Mouse (Mus musculus) thymus, adult 2 months (tissue): ENCODE data around the gene Bgn. TPM values are rescaled to one million over a fixed set of nuclear protein-coding genes. Genes with fewer than 3 reads are reported as not detected.

Experiments used
- DNase-seq: peaks from one replicate; pipeline ENCODE4 v3.0.0; 2021
- H3K27ac ChIP-seq: fragments of 200-500 bp; 2 replicates; pipeline ENCODE4 v1.5.1; 2012; ENCODE audit warnings: low read length, control low read depth; ENCODE audit not compliant: control insufficient read depth, insufficient read depth
- H3K27me3 ChIP-seq: fragments of 200-500 bp; 2 replicates; pipeline ENCODE4 v1.6.1; 2012; ENCODE audit warnings: mild to moderate bottlenecking, low read length, moderate library complexity, mixed read lengths; ENCODE audit not compliant: control insufficient read depth, insufficient read depth
- H3K36me3 ChIP-seq: fragments of 200-500 bp; 2 replicates; pipeline ENCODE4 v1.6.1; 2012; ENCODE audit warnings: mild to moderate bottlenecking, low read length, moderate library complexity; ENCODE audit not compliant: control insufficient read depth, insufficient read depth
- H3K4me1 ChIP-seq: fragments of 200-500 bp; replicated peaks from 2 replicates; pipeline ENCODE4 v1.6.1; 2012; ENCODE audit warnings: low read length; ENCODE audit not compliant: control insufficient read depth, insufficient read depth
- H3K4me3 ChIP-seq: fragments of 200-500 bp; 2 replicates; pipeline ENCODE4 v1.5.1; 2012; ENCODE audit warnings: mild to moderate bottlenecking, low read length, control low read depth, moderate library complexity; ENCODE audit not compliant: control insufficient read depth, insufficient read depth
- CTCF ChIP-seq: fragments of 200-500 bp; IDR thresholded peaks from 2 replicates; pipeline ENCODE4 v1.5.1; 2012; ENCODE audit warnings: mild to moderate bottlenecking, control low read depth, low read length, moderate library complexity, borderline replicate concordance; ENCODE audit not compliant: control insufficient read depth, poor library complexity, insufficient read depth; ENCODE audit errors: extremely low read depth
- POLR2A ChIP-seq: fragments of 200-500 bp; IDR thresholded peaks from 2 replicates; pipeline ENCODE4 v1.6.1; 2012; ENCODE audit warnings: mild to moderate bottlenecking, low read length, control low read depth, moderate library complexity; ENCODE audit not compliant: control insufficient read depth, poor library complexity, insufficient read depth; ENCODE audit errors: extremely low read depth
- WGBS: fragments of 180-500 bp; shearing (Covaris S2); methylation state at CpG from one replicate; pipeline ENCODE4 v1.1.7; 2018; 5-methylcytosine and 5-hydroxymethylcytosine counted together
- polyA plus RNA-seq: library from polyadenylated mRNA; depleted of rRNA; stranded (reverse); fragments of >200 nt; gene quantifications from 2 replicates; pipeline ENCODE4 v1.2.3, GENCODE M21; 2012; rRNA removed

Bgn gene
- polyA plus RNA-seq, 1 experiment: 91.6 TPM

GRCm38 (mm10) chrX:73525223-73526140 lies 42.1 kb downstream of the Bgn start:
- Histone ChIP-seq H3K36me3 (no peaks in the 10 kb centered on the region), H3K27ac (no peak overlapping the region), H3K27me3 (no peaks in the 10 kb centered on the region), H3K4me3 (no peak overlapping the region), H3K4me1 (no peaks in the 10 kb centered on the region)
- no peak for DNase-seq
- 96% methylated on average over 9 of the region's 9 CpGs for WGBS
- TF ChIP-seq POLR2A: no peak
- TF ChIP-seq CTCF: no peak

DNA sequence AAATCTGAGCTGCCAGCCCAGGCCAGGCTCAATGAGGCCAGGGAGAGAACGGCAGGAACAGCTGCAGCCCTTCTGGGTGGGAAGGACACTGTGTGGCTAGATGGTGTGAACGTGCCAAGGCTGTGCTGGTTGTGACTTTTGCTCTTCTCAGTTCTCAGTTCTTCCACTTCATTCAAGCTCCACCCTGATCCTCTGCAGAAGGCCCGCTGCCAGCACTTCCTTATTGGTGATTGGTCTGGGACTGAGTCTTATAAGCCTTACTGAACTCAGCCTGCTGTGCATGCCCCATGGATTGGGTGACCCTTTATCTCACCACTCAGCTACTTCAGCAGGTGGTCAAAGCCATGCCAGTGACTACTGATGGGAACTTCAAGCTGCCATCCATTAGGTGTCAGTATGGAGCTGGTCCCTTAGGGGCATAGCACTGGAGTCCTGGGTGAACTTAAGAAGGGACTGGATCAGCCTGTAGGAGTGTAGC lies 43.0 kb downstream of the Bgn start:
- TF ChIP-seq CTCF (no peak), POLR2A (no peak)
- no peaks in the 10 kb centered on the region for H3K4me1 ChIP-seq
- H3K36me3 ChIP-seq: no peaks in the 10 kb centered on the region
- H3K27ac ChIP-seq: no peak overlapping the region
- peak; percentile 1 for DNase-seq
- 44% methylated on average over 3 of the region's 3 CpGs for WGBS
- H3K27me3 ChIP-seq: no peaks in the 10 kb centered on the region
- H3K4me3 ChIP-seq: no peak overlapping the region

DNA sequence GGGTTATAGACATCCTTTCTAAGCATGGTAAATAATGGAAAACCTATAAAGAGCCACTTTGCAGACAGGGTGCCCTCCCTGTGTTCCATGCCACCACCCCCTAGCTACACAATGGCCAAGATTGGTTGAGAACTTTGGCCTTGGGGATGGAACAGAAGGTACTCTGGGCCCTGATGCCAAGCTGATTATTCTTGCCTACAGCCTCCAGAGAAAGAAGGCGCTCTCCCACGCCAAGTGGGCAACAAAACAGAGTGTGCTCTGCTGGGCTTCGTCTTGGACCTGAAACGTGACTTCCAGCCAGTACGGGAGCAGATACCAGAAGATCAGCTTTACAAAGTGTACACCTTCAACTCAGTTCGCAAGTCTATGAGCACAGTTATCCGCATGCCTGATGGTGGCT lies 54.5 kb downstream of the Bgn start:
- H3K27me3 ChIP-seq: no peaks in the 10 kb centered on the region
- H3K27ac ChIP-seq: no peak overlapping the region
- TF ChIP-seq CTCF (no peak), POLR2A (no peak)
- 98% methylated on average over 7 of the region's 7 CpGs for WGBS
- no peaks in the 10 kb centered on the region for H3K36me3 ChIP-seq
- H3K4me3 ChIP-seq: no peak overlapping the region
- no peaks in the 10 kb centered on the region for H3K4me1 ChIP-seq
- DNase-seq: no peak

GRCm38 (mm10) chrX:73543340-73543739 lies 59.9 kb downstream of the Bgn start:
- no peak overlapping the region for H3K4me3 ChIP-seq
- 67% methylated on average over 3 of the region's 3 CpGs for WGBS
- H3K4me1 ChIP-seq: no peaks in the 10 kb centered on the region
- no peak for DNase-seq
- H3K36me3 ChIP-seq: no peaks in the 10 kb centered on the region
- no peak for TF ChIP-seq CTCF
- TF ChIP-seq POLR2A: no peak
- H3K27ac ChIP-seq: no peak overlapping the region
- H3K27me3 ChIP-seq: no peaks in the 10 kb centered on the region

Other genes starting within 250 kb of the Bgn start
- gene Xlr4c, start 240.5 kb upstream of the Bgn start, polyA plus RNA-seq: 4.1 and 6.8 TPM in 2 replicates
- not detected in 2 replicates for gene Xlr3c, start 218.2 kb upstream of the Bgn start, polyA plus RNA-seq
- gene Xlr5a, start 190.6 kb upstream of the Bgn start, polyA plus RNA-seq: 0.05 TPM in 1 of 2 replicates, not detected in the other
- gene Xlr5c, start 190.6 kb upstream of the Bgn start, polyA plus RNA-seq: 0.11 TPM in 1 of 2 replicates, not detected in the other
- gene Gm45015, start 146.8 kb upstream of the Bgn start, polyA plus RNA-seq: not detected in 2 replicates
- 30.6 and 31.2 TPM in 2 replicates for gene Zfp275, start 141.0 kb upstream of the Bgn start, polyA plus RNA-seq
- gene Gm18336, start 84.9 kb upstream of the Bgn start, polyA plus RNA-seq: not detected in 2 replicates
- gene Zfp92, start 72.5 kb upstream of the Bgn start, polyA plus RNA-seq: 0.03 and 0.07 TPM in 2 replicates
- gene Trex2, start 48.3 kb upstream of the Bgn start, polyA plus RNA-seq: 1.7 and 2.2 TPM in 2 replicates
- gene Haus7, start 24.6 kb upstream of the Bgn start, polyA plus RNA-seq: 20.8 and 21.4 TPM in 2 replicates
- gene Atp2b3, start 19.5 kb downstream of the Bgn start, polyA plus RNA-seq: 0.05 and 0.06 TPM in 2 replicates
- 1.1 and 1.2 TPM in 2 replicates for gene Dusp9, start 155.8 kb downstream of the Bgn start, polyA plus RNA-seq
- 6.4 and 6.9 TPM in 2 replicates for gene Pnck, start 176.5 kb downstream of the Bgn start, polyA plus RNA-seq
- gene Slc6a8, start 189.5 kb downstream of the Bgn start, polyA plus RNA-seq: 38.1 and 44.5 TPM in 2 replicates
- gene Bcap31, start 232.6 kb downstream of the Bgn start, polyA plus RNA-seq: 45.8 and 54.4 TPM in 2 replicates
- gene Abcd1, start 233.0 kb downstream of the Bgn start, polyA plus RNA-seq: 73.8 and 76.3 TPM in 2 replicates